Mouse (Mus musculus): ENCODE data around the gene Krt42.

- no peak for TF ChIP-seq CTCF (IDR thresholded peaks at IDR 0.05; ENCODE audit: insufficient read depth, low read depth, low read length)
- no peak for TF ChIP-seq POLR2A (IDR thresholded peaks at IDR 0.05; ENCODE audit: insufficient read depth, low read depth, low read length)
These were observed 15.1 kb downstream of the Krt42 start for GRCm38 (mm10) chr11:100254360-100255090.

Data from olfactory bulb, adult 2 months (tissue).